Mouse (Mus musculus): ENCODE data around the gene Prpf3. TPM values are rescaled to one million over a fixed set of nuclear protein-coding genes. Genes with fewer than 3 reads are reported as not detected.

Gene Prpf3
- polyA plus RNA-seq, 1 experiment: 4.5 TPM

GRCm38 (mm10) chr3:95803851-95804250 lies 51.8 kb downstream of the Prpf3 start:
- peaks cover 13% of the 10 kb centered on the region for H3K36me3 ChIP-seq (ENCODE audit: control insufficient read depth, insufficient read depth, low read length)
- H3K27me3 ChIP-seq (ENCODE audit: control insufficient read depth, insufficient read depth, low read length): no peaks in the 10 kb centered on the region
- no peaks in the 10 kb centered on the region for H3K4me1 ChIP-seq (ENCODE audit: control insufficient read depth, insufficient read depth, insufficient read length, low read length)
- no peak overlapping the region for H3K4me3 ChIP-seq (ENCODE audit: low read depth, low read length)
- WGBS: 98% methylated on average over 4 of the region's 4 CpGs
- no peak overlapping the region for H3K27ac ChIP-seq (ENCODE audit: insufficient read depth, low read depth, low read length)
- TF ChIP-seq POLR2A (IDR thresholded peaks at IDR 0.05; ENCODE audit: low read depth, low read length) (no peak), CTCF (IDR thresholded peaks at IDR 0.05; ENCODE audit: extremely low read depth, insufficient read length, insufficient replicate concordance, low read depth, low read length) (no peak)

- TF ChIP-seq POLR2A (IDR thresholded peaks at IDR 0.05; ENCODE audit: low read depth, low read length): no peak
- no peak for TF ChIP-seq CTCF (IDR thresholded peaks at IDR 0.05; ENCODE audit: extremely low read depth, insufficient read length, insufficient replicate concordance, low read depth, low read length)
- Histone ChIP-seq H3K4me1 (ENCODE audit: control insufficient read depth, insufficient read depth, insufficient read length, low read length) (0 out of 2 replicates have a peak, but pooled peaks cover 2% of the 10 kb centered on the region), H3K27ac (ENCODE audit: insufficient read depth, low read depth, low read length) (no peak overlapping the region), H3K27me3 (ENCODE audit: control insufficient read depth, insufficient read depth, low read length) (no peaks in the 10 kb centered on the region), H3K4me3 (ENCODE audit: low read depth, low read length) (no peak overlapping the region), H3K36me3 (ENCODE audit: control insufficient read depth, insufficient read depth, low read length) (peaks cover 2% of the 10 kb centered on the region; the same call in 1 of the 2 replicates)
- WGBS: 80% methylated on average over 4 of the region's 4 CpGs
Observed at GRCm38 (mm10) chr3:95798756-95799155, 56.9 kb downstream of the Prpf3 start.

DNA sequence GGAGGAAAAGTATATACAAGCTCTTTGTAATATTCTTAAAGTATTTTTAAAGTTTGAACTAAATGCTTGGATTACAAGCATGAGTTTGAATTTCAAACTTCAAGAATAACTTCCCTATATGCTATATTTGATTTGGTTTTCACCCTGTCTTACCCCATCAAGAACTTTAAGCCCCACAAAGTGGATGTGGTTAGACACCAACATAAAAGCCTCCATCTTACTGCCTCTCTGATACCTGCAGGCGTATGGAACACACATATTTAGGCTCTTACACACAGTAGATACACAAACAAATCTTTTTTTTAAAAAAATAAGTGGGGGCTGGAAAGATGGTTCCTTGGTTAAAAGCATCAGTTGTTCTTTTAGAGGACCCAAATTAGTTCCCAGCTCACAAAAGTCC lies 61.4 kb downstream of the Prpf3 start:
- H3K36me3 ChIP-seq (ENCODE audit: control insufficient read depth, insufficient read depth, low read length): peaks cover 2% of the 10 kb centered on the region; the same call in 1 of the 2 replicates
- H3K27me3 ChIP-seq (ENCODE audit: control insufficient read depth, insufficient read depth, low read length): no peaks in the 10 kb centered on the region
- H3K4me1 ChIP-seq (ENCODE audit: control insufficient read depth, insufficient read depth, insufficient read length, low read length): 0 out of 2 replicates have a peak, but pooled peaks cover 2% of the 10 kb centered on the region
- TF ChIP-seq POLR2A (IDR thresholded peaks at IDR 0.05; ENCODE audit: low read depth, low read length) (no peak), CTCF (IDR thresholded peaks at IDR 0.05; ENCODE audit: extremely low read depth, insufficient read length, insufficient replicate concordance, low read depth, low read length) (no peak)
- 73% methylated on average over 1 of the region's 1 CpGs for WGBS
- no peak overlapping the region for H3K4me3 ChIP-seq (ENCODE audit: low read depth, low read length)
- H3K27ac ChIP-seq (ENCODE audit: insufficient read depth, low read depth, low read length): no peak overlapping the region

- TF ChIP-seq POLR2A (IDR thresholded peaks at IDR 0.05; ENCODE audit: low read depth, low read length) (no peak), CTCF (IDR thresholded peaks at IDR 0.05; ENCODE audit: extremely low read depth, insufficient read length, insufficient replicate concordance, low read depth, low read length) (no peak)
- 85% methylated on average over 2 of the region's 2 CpGs for WGBS
- Histone ChIP-seq H3K36me3 (ENCODE audit: control insufficient read depth, insufficient read depth, low read length) (peaks cover 4% of the 10 kb centered on the region; the same call in 1 of the 2 replicates), H3K27ac (ENCODE audit: insufficient read depth, low read depth, low read length) (no peak overlapping the region), H3K4me3 (ENCODE audit: low read depth, low read length) (no peak overlapping the region), H3K4me1 (ENCODE audit: control insufficient read depth, insufficient read depth, insufficient read length, low read length) (0 out of 2 replicates have a peak, but pooled peaks cover 2% of the 10 kb centered on the region), H3K27me3 (ENCODE audit: control insufficient read depth, insufficient read depth, low read length) (no peaks in the 10 kb centered on the region)
Observed at GRCm38 (mm10) chr3:95793662-95794061, 62.0 kb downstream of the Prpf3 start.

DNA sequence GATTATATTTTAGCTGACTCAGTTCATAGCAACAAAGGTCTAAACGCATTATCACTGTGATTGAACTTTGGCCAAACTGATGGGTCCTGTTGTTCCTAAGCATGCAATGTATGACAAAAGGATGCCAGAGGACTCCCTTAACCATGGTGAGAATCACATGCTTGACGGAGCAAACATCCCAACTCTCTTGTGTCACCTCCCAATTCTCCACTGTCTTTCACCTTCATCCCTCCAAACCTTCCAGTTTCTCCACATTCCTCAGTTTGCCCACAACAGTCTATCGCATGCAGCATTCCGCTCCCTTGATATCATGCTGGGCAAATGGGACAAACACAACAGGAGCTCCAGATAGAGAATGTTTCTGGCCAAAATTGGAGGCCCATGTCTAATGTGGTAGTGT lies 70.2 kb downstream of the Prpf3 start:
- no peak overlapping the region for H3K27ac ChIP-seq (ENCODE audit: insufficient read depth, low read depth, low read length)
- H3K4me3 ChIP-seq (ENCODE audit: low read depth, low read length): no peak overlapping the region
- TF ChIP-seq POLR2A (IDR thresholded peaks at IDR 0.05; ENCODE audit: low read depth, low read length) (no peak), CTCF (IDR thresholded peaks at IDR 0.05; ENCODE audit: extremely low read depth, insufficient read length, insufficient replicate concordance, low read depth, low read length) (no peak)
- WGBS: 86% methylated on average over 4 of the region's 4 CpGs
- H3K36me3 ChIP-seq (ENCODE audit: control insufficient read depth, insufficient read depth, low read length): peaks cover 54% of the 10 kb centered on the region
- no peaks in the 10 kb centered on the region for H3K27me3 ChIP-seq (ENCODE audit: control insufficient read depth, insufficient read depth, low read length)
- no peaks in the 10 kb centered on the region for H3K4me1 ChIP-seq (ENCODE audit: control insufficient read depth, insufficient read depth, insufficient read length, low read length)

Other genes with a start within 250 kb of the Prpf3 start
- gene Ensa, start 230.9 kb downstream of the Prpf3 start, polyA plus RNA-seq (2012; rRNA removed): 5.2 and 10.1 TPM in 2 replicates
- 119 and 327 TPM in 2 replicates for gene Mcl1, start 197.1 kb downstream of the Prpf3 start, polyA plus RNA-seq (2012; rRNA removed)
- 6.4 and 8.2 TPM in 2 replicates for gene Adamtsl4, start 168.0 kb downstream of the Prpf3 start, polyA plus RNA-seq (2012; rRNA removed)
- gene Ecm1, start 116.3 kb downstream of the Prpf3 start, polyA plus RNA-seq (2012; rRNA removed): 157 and 174 TPM in 2 replicates
- gene Tars2, start 95.7 kb downstream of the Prpf3 start, polyA plus RNA-seq (2012; rRNA removed): 10.9 and 21.3 TPM in 2 replicates
- gene Rprd2, start 37.0 kb downstream of the Prpf3 start, polyA plus RNA-seq (2012; rRNA removed): 5.2 and 8.8 TPM in 2 replicates
- gene Mrps21, start 15.6 kb upstream of the Prpf3 start, polyA plus RNA-seq (2012; rRNA removed): 39.5 and 51.8 TPM in 2 replicates
- 0.72 and 0.74 TPM in 2 replicates for gene Ciart, start 26.4 kb upstream of the Prpf3 start, polyA plus RNA-seq (2012; rRNA removed)
- gene BC028528, start 36.1 kb upstream of the Prpf3 start, polyA plus RNA-seq (2012; rRNA removed): 1.5 and 1.6 TPM in 2 replicates
- 126 and 211 TPM in 2 replicates for gene Aph1a, start 38.1 kb upstream of the Prpf3 start, polyA plus RNA-seq (2012; rRNA removed)
- 0.75 and 0.81 TPM in 2 replicates for gene Car14, start 48.8 kb upstream of the Prpf3 start, polyA plus RNA-seq (2012; rRNA removed)
- 4.7 and 8.7 TPM in 2 replicates for gene Anp32e, start 73.4 kb upstream of the Prpf3 start, polyA plus RNA-seq (2012; rRNA removed)
- gene Plekho1, start 140.1 kb upstream of the Prpf3 start, polyA plus RNA-seq (2012; rRNA removed): 10.8 and 31.3 TPM in 2 replicates
- gene Vps45, start 202.6 kb upstream of the Prpf3 start, polyA plus RNA-seq (2012; rRNA removed): 0.99 and 2.5 TPM in 2 replicates
- 13.7 and 23.6 TPM in 2 replicates for gene Otud7b, start 248.6 kb upstream of the Prpf3 start, polyA plus RNA-seq (2012; rRNA removed)